Mouse (Mus musculus) neural tube, embryonic 13.5 days (tissue): Measurements from ENCODE around the gene Hsf2. TPM values are rescaled to one million over a fixed set of nuclear protein-coding genes. Genes with fewer than 3 reads are reported as not detected.

Source experiments
- ATAC-seq: fragments of 200-750 bp; cut with Nextera tagmentation; 2 replicates; pipeline ENCODE4 v1.8.0; 2017; ENCODE audit warnings: low read depth, mild to moderate bottlenecking, moderate TSS enrichment, moderate library complexity
- H3K27ac ChIP-seq: fragments of 300-500 bp; sonication (generic); replicated peaks from 2 replicates; pipeline ENCODE4 v1.5.1; 2015; ENCODE audit warnings: moderate library complexity, mild to moderate bottlenecking, inconsistent platforms
- H3K27me3 ChIP-seq: fragments of 300-500 bp; sonication (generic); 2 replicates; pipeline ENCODE4 v1.6.1; 2015; ENCODE audit warnings: mild to moderate bottlenecking, inconsistent platforms
- H3K36me3 ChIP-seq: fragments of 300-500 bp; sonication (generic); 2 replicates; pipeline ENCODE4 v1.6.1; 2015; ENCODE audit warnings: mild to moderate bottlenecking, inconsistent platforms
- H3K4me1 ChIP-seq: fragments of 300-500 bp; sonication (generic); replicated peaks from 2 replicates; pipeline ENCODE4 v1.6.1; 2015; ENCODE audit warnings: inconsistent platforms
- H3K4me2 ChIP-seq: fragments of 300-500 bp; sonication (generic); 2 replicates; pipeline ENCODE4 v1.6.1; 2015; ENCODE audit warnings: inconsistent platforms, mild to moderate bottlenecking, moderate library complexity
- H3K4me3 ChIP-seq: fragments of 300-500 bp; sonication (generic); 2 replicates; pipeline ENCODE4 v1.5.1; 2015; ENCODE audit warnings: mild to moderate bottlenecking, inconsistent platforms
- H3K9ac ChIP-seq: fragments of 300-500 bp; sonication (generic); 2 replicates; pipeline ENCODE4 v1.6.1; 2015; ENCODE audit warnings: moderate library complexity, mild to moderate bottlenecking, inconsistent platforms
- H3K9me3 ChIP-seq: fragments of 300-500 bp; sonication (generic); 2 replicates; pipeline ENCODE4 v1.6.1; 2016; ENCODE audit warnings: inconsistent platforms
- WGBS: fragments of 180-500 bp; shearing (Covaris S2); methylation state at CpG from one replicate; pipeline ENCODE4 v1.1.7; 2015; 5-methylcytosine and 5-hydroxymethylcytosine counted together
- polyA plus RNA-seq: library from polyadenylated mRNA; unstranded; fragments of >200 nt; fragmentation: Nextera tagmentation; extraction: Ambion mirVana; gene quantifications from 2 replicates; pipeline ENCODE4 v1.2.1, GENCODE M21; 2015

Hsf2 gene
- polyA plus RNA-seq, 1 experiment from 2014 or later = 56.8 TPM

DNA sequence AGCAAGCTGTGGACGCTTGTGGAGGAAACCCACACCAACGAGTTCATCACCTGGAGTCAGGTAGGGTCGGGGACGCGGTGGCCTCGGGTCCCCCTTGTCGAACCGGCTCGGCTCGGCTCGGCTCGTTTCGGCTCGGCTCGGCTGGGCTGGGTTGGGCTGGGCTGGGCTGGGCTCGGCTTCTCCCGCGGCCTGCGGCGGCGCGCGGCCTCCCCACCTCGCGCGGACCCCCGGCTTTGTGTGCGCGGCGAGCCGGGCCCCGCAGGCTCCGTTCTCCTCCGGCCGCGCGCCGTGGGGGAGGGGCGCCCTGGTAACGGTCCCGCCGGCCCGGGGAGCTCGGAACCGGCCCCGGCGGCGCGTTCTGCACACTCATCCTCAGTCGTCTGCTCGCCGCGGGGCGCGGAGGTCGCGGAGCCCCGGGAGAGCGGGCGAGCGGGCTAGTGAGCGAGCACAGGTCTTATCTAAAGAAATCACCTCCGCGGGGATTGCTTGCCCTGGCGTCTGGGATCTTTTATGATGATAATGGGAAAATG, 422 bp downstream of the Hsf2 start:
- H3K36me3 ChIP-seq = peaks cover 1% of the 10 kb centered on the region; the same call in 1 of the 2 replicates
- no peaks in the 10 kb centered on the region for H3K9me3 ChIP-seq
- peak overlapping the region; percentile 77 for H3K4me2 ChIP-seq
- H3K27ac ChIP-seq = peak overlapping the region; percentile 99
- H3K27me3 ChIP-seq = no peaks in the 10 kb centered on the region
- peak overlapping the region; percentile 98 for H3K9ac ChIP-seq
- WGBS = under 1% methylated on average over 49 of the region's 65 CpGs
- H3K4me1 ChIP-seq = peaks cover 30% of the 10 kb centered on the region
- peak overlapping the region; percentile 88 for H3K4me3 ChIP-seq
- peak; percentile 86 for ATAC-seq

DNA sequence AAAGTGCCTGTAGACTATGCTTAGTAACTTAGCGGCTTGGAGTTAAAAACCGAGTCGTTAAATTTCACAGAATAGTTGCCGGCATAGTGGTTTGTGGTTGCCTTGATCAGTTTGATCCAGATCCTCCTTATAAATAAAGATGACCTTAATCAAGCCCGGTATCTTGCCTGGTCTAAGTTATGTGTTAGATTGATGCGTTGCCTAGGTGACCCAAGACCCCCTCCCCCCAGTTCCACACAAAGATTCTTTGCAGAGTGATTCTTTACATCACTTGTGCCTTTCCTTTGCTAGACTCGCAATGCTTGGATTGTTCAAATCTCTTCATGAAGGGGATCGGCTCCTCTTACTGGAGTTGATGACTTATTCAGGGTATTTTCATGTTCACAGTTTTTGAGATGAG, 1.0 kb downstream of the Hsf2 start:
- H3K4me2 ChIP-seq = peak overlapping the region; percentile 77
- H3K9me3 ChIP-seq = no peaks in the 10 kb centered on the region
- H3K27me3 ChIP-seq = no peaks in the 10 kb centered on the region
- H3K27ac ChIP-seq = peak overlapping the region; percentile 99; the same call in 1 of the 2 replicates
- peak overlapping the region; percentile 98 for H3K9ac ChIP-seq
- peaks cover 30% of the 10 kb centered on the region for H3K4me1 ChIP-seq
- 1% methylated on average over 8 of the region's 8 CpGs for WGBS
- no peak for ATAC-seq
- H3K4me3 ChIP-seq = peak overlapping the region; percentile 88
- peaks cover 5% of the 10 kb centered on the region; the same call in 1 of the 2 replicates for H3K36me3 ChIP-seq

DNA sequence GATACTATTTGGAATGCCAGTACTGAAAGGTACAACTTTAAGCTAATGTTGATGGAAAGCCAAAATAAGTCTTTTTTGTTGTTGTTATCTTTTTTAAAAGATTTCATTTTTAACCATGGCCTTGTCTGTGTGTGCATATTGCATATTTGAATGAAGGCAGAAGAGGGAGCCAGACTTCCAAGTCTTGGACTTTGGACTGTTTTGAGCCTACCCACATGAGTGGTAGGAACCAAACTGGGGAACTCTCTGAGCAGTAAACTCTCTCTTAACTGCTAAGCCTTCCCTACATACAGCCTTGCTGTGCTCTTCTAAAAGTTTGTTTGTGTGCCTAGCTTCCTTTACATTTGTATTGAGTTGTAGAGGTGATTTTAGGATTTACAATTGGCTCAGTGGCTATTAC, 2.4 kb downstream of the Hsf2 start:
- H3K4me2 ChIP-seq = peak overlapping the region; percentile 77
- H3K9ac ChIP-seq = peak overlapping the region; percentile 17; the same call in 1 of the 2 replicates
- ATAC-seq = no peak
- H3K4me3 ChIP-seq = peak overlapping the region; percentile 88
- H3K36me3 ChIP-seq = peaks cover 9% of the 10 kb centered on the region
- no peaks in the 10 kb centered on the region for H3K9me3 ChIP-seq
- H3K4me1 ChIP-seq = peaks cover 30% of the 10 kb centered on the region
- H3K27me3 ChIP-seq = no peaks in the 10 kb centered on the region
- no peak overlapping the region for H3K27ac ChIP-seq

DNA sequence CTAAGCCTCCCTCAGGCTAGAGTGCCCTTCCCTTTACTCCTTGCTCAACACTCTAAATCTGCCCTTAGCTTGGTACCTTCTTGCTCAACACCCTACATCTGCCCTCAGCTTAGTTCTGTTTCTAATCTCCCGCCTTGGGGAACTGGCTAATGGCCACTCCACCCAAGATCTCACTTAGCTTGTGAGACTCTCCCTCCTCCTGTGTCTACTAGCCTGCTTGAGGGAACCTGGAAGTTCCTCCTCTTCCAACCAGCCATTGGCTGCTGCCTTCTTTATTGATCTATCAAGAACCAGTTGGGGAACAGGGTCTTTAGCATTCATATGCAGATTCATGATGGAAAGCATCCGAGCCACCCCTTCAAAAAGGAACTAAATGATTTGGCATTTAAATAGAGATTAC, 5.9 kb downstream of the Hsf2 start:
- Histone ChIP-seq H3K36me3 (peaks cover 22% of the 10 kb centered on the region), H3K4me3 (no peak overlapping the region), H3K4me2 (no peak overlapping the region), H3K4me1 (peaks cover 30% of the 10 kb centered on the region), H3K27me3 (no peaks in the 10 kb centered on the region), H3K27ac (no peak overlapping the region), H3K9ac (no peak overlapping the region), H3K9me3 (no peaks in the 10 kb centered on the region)
- ATAC-seq = no peak
- WGBS = 69% methylated on average over 2 of the region's 2 CpGs

DNA sequence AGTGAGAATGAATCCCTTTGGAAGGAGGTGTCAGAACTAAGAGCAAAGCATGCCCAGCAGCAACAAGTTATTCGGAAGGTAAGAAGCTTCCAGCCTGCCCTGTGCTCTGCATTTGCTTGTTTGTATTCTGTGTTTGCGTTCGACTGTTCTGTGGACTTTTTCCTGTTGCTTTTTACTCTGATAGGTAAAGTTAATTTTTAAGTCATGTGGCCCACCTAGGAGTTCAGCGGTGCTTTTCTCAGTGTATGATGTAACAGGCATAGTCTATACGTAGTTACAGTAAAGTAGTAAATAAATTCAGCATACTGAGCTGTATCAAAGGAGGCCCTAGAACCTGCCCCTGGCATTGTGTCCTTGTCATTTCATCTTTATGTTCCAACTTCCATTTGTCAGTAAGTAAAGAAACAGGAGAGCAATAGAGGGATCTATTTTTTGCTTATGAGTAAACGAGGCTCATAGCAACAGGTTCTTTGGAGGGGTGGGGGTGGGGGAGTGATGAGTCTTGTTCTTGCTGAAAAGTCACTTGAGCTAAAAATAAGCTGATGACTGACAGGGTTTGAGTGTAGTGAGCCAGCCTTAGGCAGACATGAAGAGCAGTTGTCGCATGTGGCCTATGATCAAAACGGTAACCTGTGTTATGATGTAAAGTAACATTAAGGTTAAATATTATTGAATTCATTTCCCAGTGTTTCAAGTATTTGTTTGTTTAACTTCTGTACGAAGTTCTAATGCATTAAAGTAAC, 13.4 kb downstream of the Hsf2 start:
- H3K9me3 ChIP-seq = no peaks in the 10 kb centered on the region
- H3K4me1 ChIP-seq = no peaks in the 10 kb centered on the region
- H3K4me3 ChIP-seq = no peak overlapping the region
- peaks cover 40% of the 10 kb centered on the region for H3K36me3 ChIP-seq
- H3K27me3 ChIP-seq = no peaks in the 10 kb centered on the region
- 92% methylated on average over 9 of the region's 9 CpGs for WGBS
- ATAC-seq = no peak
- no peak overlapping the region for H3K27ac ChIP-seq
- no peak overlapping the region for H3K4me2 ChIP-seq
- no peak overlapping the region for H3K9ac ChIP-seq

DNA sequence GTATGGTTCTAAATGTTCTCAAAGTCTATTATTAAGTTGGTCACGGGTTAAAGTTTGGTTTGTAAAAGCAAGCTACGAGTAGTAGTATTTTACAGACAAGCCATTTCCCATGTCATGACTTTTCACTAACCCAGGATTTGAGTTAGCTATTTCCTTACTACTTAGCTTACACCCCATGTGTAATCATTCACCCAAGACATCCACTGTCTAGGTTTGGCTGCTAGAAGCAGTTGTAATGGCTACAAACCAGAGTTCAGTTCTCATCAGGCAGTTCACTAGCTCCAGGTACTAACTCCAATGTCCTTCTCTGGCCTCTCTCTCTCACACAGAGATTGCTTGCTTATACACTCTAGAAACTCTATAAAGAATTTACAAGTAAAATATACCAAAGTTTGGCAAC, 28.4 kb downstream of the Hsf2 start:
- ATAC-seq = no peak

DNA sequence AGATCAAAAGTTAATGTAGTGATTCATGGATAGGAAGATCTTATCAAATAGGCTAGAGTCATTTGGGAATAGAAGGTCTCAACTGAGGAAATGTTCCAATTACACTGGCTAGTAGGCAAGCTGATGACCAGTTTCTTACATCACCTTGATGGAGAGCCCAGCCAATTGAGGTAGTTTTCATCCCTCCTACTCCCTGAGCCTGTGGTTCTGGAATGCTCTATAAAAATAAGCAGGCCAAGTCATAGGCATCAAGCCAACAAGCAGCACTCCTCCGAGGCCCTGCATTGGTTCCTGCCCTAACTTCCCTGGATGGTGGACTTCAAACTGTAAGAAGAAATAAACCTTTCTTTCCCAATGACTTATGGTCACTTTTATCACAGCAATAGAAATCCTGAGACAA, 29.1 kb downstream of the Hsf2 start:
- 74% methylated on average over 1 of the region's 1 CpGs for WGBS
- Histone ChIP-seq H3K27ac (no peak overlapping the region), H3K36me3 (peaks cover 76% of the 10 kb centered on the region), H3K27me3 (no peaks in the 10 kb centered on the region), H3K4me2 (no peak overlapping the region), H3K9me3 (no peaks in the 10 kb centered on the region), H3K4me1 (no peaks in the 10 kb centered on the region), H3K9ac (no peak overlapping the region), H3K4me3 (no peak overlapping the region)
- no peak for ATAC-seq

More for the DNA sequence above, 28.4 kb downstream of the Hsf2 start:
- Histone ChIP-seq H3K4me2 (no peak overlapping the region), H3K9me3 (no peaks in the 10 kb centered on the region), H3K36me3 (peaks cover 72% of the 10 kb centered on the region), H3K4me1 (no peaks in the 10 kb centered on the region), H3K27me3 (no peaks in the 10 kb centered on the region), H3K9ac (no peak overlapping the region), H3K4me3 (no peak overlapping the region), H3K27ac (no peak overlapping the region)
- WGBS = 94% methylated on average over 2 of the region's 2 CpGs

DNA sequence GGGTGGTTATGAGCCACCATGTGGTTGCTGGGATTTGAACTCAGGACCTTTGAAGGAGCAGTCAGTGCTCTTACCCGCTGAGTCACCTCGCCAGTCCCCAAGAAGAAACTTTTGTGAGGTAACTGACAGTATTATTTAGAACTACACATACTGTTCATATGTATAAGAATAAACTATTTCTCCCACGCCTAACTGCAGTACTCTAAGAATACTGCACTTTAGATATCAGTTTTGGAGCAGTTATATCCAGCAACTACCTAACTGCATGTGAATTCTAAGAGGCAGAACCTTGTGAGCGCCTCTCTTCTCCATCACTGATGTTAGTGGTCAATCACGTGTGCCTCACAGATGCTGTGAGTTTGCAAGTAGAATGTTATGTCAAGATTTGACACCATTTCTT, 40.3 kb downstream of the Hsf2 start:
- Histone ChIP-seq H3K9ac (no peak overlapping the region), H3K27ac (no peak overlapping the region), H3K4me1 (peaks cover 45% of the 10 kb centered on the region), H3K9me3 (no peaks in the 10 kb centered on the region), H3K4me2 (no peak overlapping the region), H3K27me3 (no peaks in the 10 kb centered on the region), H3K4me3 (no peak overlapping the region), H3K36me3 (peaks cover 52% of the 10 kb centered on the region)
- WGBS = 94% methylated on average over 5 of the region's 5 CpGs
- ATAC-seq = no peak

DNA sequence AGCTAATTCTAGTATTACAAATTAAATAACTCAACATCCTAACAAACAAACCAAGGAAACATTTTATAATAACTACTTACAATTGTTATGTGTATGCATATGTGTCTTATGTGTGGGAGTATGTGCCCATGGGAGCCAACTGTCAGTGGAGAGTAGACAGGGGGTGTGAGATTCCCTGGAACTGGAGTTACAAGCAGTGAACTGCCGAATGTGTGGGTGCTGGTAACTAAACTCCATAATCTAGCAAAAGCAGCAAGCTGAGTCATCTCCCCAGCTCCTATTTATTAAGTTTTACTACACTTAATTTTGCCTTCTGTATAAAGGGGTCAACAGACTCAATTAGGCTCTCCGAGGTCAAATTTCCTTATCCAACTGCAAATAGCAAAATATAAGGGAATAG, 44.9 kb downstream of the Hsf2 start:
- Histone ChIP-seq H3K4me2 (peak overlapping the region; percentile 76), H3K4me3 (peak overlapping the region; percentile 91), H3K27ac (no peak overlapping the region), H3K36me3 (peaks cover 13% of the 10 kb centered on the region), H3K9me3 (no peaks in the 10 kb centered on the region), H3K9ac (peak overlapping the region; percentile 95), H3K4me1 (peaks cover 45% of the 10 kb centered on the region), H3K27me3 (0 out of 2 replicates have a peak, but pooled peaks cover 3% of the 10 kb centered on the region)
- no peak for ATAC-seq
- WGBS = 65% methylated on average over 2 of the region's 2 CpGs

DNA sequence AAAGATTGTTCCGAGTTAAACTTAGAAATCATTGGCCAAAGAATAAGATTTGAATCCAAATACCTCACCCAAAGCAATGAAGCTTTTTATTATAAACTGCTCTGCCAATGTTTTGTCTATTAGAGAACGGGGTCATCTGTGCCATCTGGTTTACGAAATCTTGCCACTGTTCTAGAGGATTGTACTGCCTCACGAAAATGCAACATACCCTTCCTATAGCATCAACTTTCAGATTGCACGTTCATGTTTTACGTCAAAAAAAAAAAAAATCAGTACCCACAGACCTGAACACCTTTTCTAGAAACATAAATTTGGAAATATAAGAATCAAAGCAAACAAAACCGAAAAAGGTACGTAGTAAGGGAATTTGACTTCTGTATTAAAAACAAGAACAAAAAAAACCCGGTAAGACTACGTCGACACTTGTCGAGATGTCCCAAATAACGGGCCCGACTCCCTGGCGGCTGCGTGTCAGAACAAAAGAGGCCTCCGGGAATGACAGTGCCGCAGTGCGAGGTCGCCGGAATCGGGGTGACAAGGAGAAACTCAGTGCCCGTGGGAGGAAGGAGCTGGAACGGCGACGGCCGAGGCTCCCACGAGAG, 45.5 kb downstream of the Hsf2 start:
- H3K9me3 ChIP-seq = no peaks in the 10 kb centered on the region
- H3K9ac ChIP-seq = peak overlapping the region; percentile 95
- peak overlapping the region; percentile 99 for H3K27ac ChIP-seq
- H3K4me2 ChIP-seq = peak overlapping the region; percentile 76
- peaks cover 6% of the 10 kb centered on the region for H3K36me3 ChIP-seq
- peaks cover 6% of the 10 kb centered on the region; the same call in 1 of the 2 replicates for H3K27me3 ChIP-seq
- 3% methylated on average over 28 of the region's 28 CpGs for WGBS
- peak overlapping the region; percentile 91 for H3K4me3 ChIP-seq
- ATAC-seq = no peak
- H3K4me1 ChIP-seq = peaks cover 45% of the 10 kb centered on the region

DNA sequence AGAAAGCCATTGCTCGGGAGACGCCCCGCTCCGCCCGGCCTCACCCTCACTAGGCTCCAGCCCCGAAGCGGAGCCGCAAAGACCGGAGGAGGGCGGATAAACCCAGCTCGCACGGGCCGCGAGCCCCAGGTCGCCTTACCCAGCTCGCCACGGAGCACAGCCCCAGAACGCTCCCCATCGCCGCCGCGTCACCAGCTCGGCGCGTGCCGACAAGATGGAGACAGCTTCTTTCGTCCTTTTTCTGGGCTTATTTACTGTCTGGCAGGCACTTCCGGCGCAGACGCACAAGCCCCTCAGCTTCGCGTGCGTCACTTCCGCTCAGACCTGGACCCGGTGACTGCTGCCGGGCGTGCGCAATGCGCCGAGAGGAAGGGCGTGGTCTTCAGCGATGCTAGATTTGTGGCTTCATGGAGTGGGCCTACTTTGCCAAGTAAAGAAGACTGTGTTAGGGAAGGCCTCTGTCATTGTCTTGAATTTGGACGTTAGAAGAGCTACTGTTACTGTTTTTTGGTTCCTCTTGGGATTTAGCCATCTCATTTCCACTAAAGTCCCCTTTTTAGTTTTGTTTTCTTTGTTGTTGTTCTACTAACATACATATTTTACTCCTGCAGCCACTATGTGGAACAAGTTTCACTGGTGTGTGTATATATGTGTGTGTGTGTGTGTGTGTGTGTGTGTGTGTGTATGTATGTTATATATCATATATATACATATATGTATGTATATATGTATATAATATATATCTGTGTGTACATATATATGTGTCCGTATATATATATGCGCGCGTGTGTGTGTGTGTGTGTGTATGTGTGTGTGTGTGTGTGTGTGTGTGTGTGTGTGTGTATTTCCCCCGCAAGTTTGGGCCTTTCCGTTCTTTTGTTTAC, 46.3 kb downstream of the Hsf2 start, which contains the start of gene Serinc1:
Gene Serinc1 (minus strand): TSS at position 313 of the 884 bp plus-strand sequence.
- peaks cover 39% of the 10 kb centered on the region for H3K4me1 ChIP-seq
- peaks cover 10% of the 10 kb centered on the region; the same call in 1 of the 2 replicates for H3K27me3 ChIP-seq
- WGBS = 12% methylated on average over 49 of the region's 49 CpGs
- peak within 1 kb of the TSS; percentile 99 for H3K27ac ChIP-seq
- no peaks in the 10 kb centered on the region for H3K36me3 ChIP-seq
- H3K9ac ChIP-seq = peak within 1 kb of the TSS; percentile 95
- peak within 1 kb of the TSS; percentile 76 for H3K4me2 ChIP-seq
- no peaks in the 10 kb centered on the region for H3K9me3 ChIP-seq
- ATAC-seq = peak; percentile 100
- H3K4me3 ChIP-seq = peak within 1 kb of the TSS; percentile 91
